In the genomic region with DNA sequence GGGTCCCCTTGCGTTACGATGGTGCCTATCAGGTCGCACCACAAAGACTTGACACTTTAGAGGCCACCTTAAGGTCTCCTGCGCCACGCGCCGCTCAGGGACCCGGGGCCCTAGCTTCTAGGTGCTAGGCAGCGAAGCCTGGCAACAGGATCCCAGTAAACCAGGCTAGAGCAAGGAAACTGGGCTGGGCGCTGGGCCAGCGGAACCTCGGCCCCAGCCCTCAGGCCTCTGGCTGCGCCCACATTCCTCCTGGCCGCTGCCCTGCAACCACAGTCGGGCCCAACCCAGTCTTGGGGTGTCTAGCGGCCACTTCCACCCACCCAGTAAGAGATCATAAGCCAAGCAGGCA, we compare ENCODE assay signal across 8 mouse cellular contexts. TPM values are rescaled to one million over a fixed set of nuclear protein-coding genes. Genes with fewer than 3 reads are reported as not detected.
DNase-seq lines count a peak whose midpoint lies in the region; ATAC-seq lines count a peak whose summit lies in the region.

No protein-coding gene starts in this region.

- DNase-seq in adrenal gland, postnatal 36 days, result peak; percentile 71 to 80
- no peak for DNase-seq in adrenal gland, adult 8-10 months
- DNase-seq in 3134 (ENCODE audit: extremely low read depth, insufficient read length, low spot score), result peak; percentile 93
- DNase-seq in hindbrain, embryonic 14.5 days (ENCODE audit: low spot score), result peak; percentile 60
- no peak for DNase-seq in liver, embryonic 11.5 days (ENCODE audit: low spot score)
- DNase-seq in spleen, postnatal 4 days (ENCODE audit: low spot score in 2 of 2), result no peak

- H3K9me3 ChIP-seq in embryonic facial prominence, embryonic 12.5 days, result no peaks in the 10 kb centered on the region
- H3K9me3 ChIP-seq in hindbrain, embryonic 14.5 days (ENCODE audit: control insufficient read depth, low read length), result no peaks in the 10 kb centered on the region
- H3K9me3 ChIP-seq in liver, embryonic 11.5 days (ENCODE audit: control insufficient read depth, low read length), result no peaks in the 10 kb centered on the region
- no peaks in the 10 kb centered on the region for H3K9me3 ChIP-seq in midbrain, embryonic 16.5 days (replicated peaks; ENCODE audit: control insufficient read depth, low read length, poor library complexity, severe bottlenecking)

- 3% methylated on average over 16 of the region's 16 CpGs for WGBS in embryonic facial prominence, embryonic 12.5 days
- 2% methylated on average over 16 of the region's 16 CpGs for WGBS in hindbrain, embryonic 14.5 days
- 6% methylated on average over 16 of the region's 16 CpGs for WGBS in liver, embryonic 11.5 days
- 2% methylated on average over 16 of the region's 16 CpGs for WGBS in midbrain, embryonic 16.5 days

- peaks cover 28% of the 10 kb centered on the region for H3K4me1 ChIP-seq in embryonic facial prominence, embryonic 12.5 days
- peaks cover 25% of the 10 kb centered on the region for H3K4me1 ChIP-seq in hindbrain, embryonic 14.5 days (replicated peaks; ENCODE audit: control insufficient read depth, insufficient read depth, low read length)
- peaks cover 59% of the 10 kb centered on the region for H3K4me1 ChIP-seq in liver, embryonic 11.5 days (replicated peaks; ENCODE audit: control insufficient read depth, insufficient read depth, low read length)
- H3K4me1 ChIP-seq in midbrain, embryonic 16.5 days (ENCODE audit: control insufficient read depth, insufficient read depth, low read length), result peaks cover 30% of the 10 kb centered on the region

- peak overlapping the region; percentile 99; the same call in 1 of the 2 replicates for H3K9ac ChIP-seq in embryonic facial prominence, embryonic 12.5 days
- H3K9ac ChIP-seq in hindbrain, embryonic 14.5 days, result peak overlapping the region; percentile 100
- peak overlapping the region; percentile 99 for H3K9ac ChIP-seq in liver, embryonic 11.5 days (ENCODE audit: low read depth, low read length)
- H3K9ac ChIP-seq in midbrain, embryonic 16.5 days (ENCODE audit: low read depth, low read length), result peak overlapping the region; percentile 99

- H3K4me3 ChIP-seq in embryonic facial prominence, embryonic 12.5 days, result peak overlapping the region; percentile 99
- peak overlapping the region; percentile 96 for H3K4me3 ChIP-seq in hindbrain, embryonic 14.5 days (replicated peaks; ENCODE audit: low read length)
- H3K4me3 ChIP-seq in liver, embryonic 11.5 days (ENCODE audit: low read depth, low read length), result peak overlapping the region; percentile 98
- peak overlapping the region; percentile 98 for H3K4me3 ChIP-seq in midbrain, embryonic 16.5 days (ENCODE audit: low read depth, low read length)

- peaks cover 22% of the 10 kb centered on the region for H3K36me3 ChIP-seq in embryonic facial prominence, embryonic 12.5 days
- peaks cover 19% of the 10 kb centered on the region for H3K36me3 ChIP-seq in hindbrain, embryonic 14.5 days (replicated peaks; ENCODE audit: control insufficient read depth, insufficient read depth)
- peaks cover 15% of the 10 kb centered on the region for H3K36me3 ChIP-seq in liver, embryonic 11.5 days (ENCODE audit: control insufficient read depth, insufficient read depth, low read length)
- H3K36me3 ChIP-seq in midbrain, embryonic 16.5 days (ENCODE audit: control insufficient read depth, insufficient read depth, low read length), result peaks cover 6% of the 10 kb centered on the region

- H3K27ac ChIP-seq in embryonic facial prominence, embryonic 12.5 days, result peak overlapping the region; percentile 100
- peak overlapping the region; percentile 97 for H3K27ac ChIP-seq in hindbrain, embryonic 14.5 days
- H3K27ac ChIP-seq in liver, embryonic 11.5 days (ENCODE audit: low read depth, low read length), result peak overlapping the region; percentile 92
- peak overlapping the region; percentile 96 for H3K27ac ChIP-seq in midbrain, embryonic 16.5 days (ENCODE audit: low read length)

- peak overlapping the region; percentile 76 for H3K4me2 ChIP-seq in embryonic facial prominence, embryonic 12.5 days (replicated peaks)
- H3K4me2 ChIP-seq in hindbrain, embryonic 14.5 days (replicated peaks), result peak overlapping the region; percentile 79
- H3K4me2 ChIP-seq in liver, embryonic 11.5 days, result peak overlapping the region; percentile 97
- H3K4me2 ChIP-seq in midbrain, embryonic 16.5 days (ENCODE audit: low read length), result peak overlapping the region; percentile 67

- H3K27me3 ChIP-seq in embryonic facial prominence, embryonic 12.5 days, result no peaks in the 10 kb centered on the region
- no peaks in the 10 kb centered on the region for H3K27me3 ChIP-seq in hindbrain, embryonic 14.5 days (ENCODE audit: control insufficient read depth, insufficient read depth, low read length)
- H3K27me3 ChIP-seq in liver, embryonic 11.5 days (replicated peaks; ENCODE audit: control insufficient read depth, insufficient read depth, low read length), result no peaks in the 10 kb centered on the region
- H3K27me3 ChIP-seq in midbrain, embryonic 16.5 days (ENCODE audit: control insufficient read depth, insufficient read depth, low read depth, low read length), result no peaks in the 10 kb centered on the region

- 0 out of 2 replicates have a peak, but pooled peaks have one; percentile 5 for ATAC-seq in embryonic facial prominence, embryonic 12.5 days (ENCODE audit: insufficient number of reproducible peaks, insufficient read depth, low FRiP score, low TSS enrichment)
- peak; percentile 29; the same call in 1 of the 2 replicates for ATAC-seq in hindbrain, embryonic 14.5 days (ENCODE audit: low FRiP score)
- ATAC-seq in liver, embryonic 11.5 days (replicated peaks; ENCODE audit: low FRiP score), result peak; percentile 17
- peak; percentile 47 for ATAC-seq in midbrain, embryonic 16.5 days

RNA-seq across cellular contexts. Expression of a gene that starts 0.3 kb away (rescaled TPM):
- 10 to 100 TPM; 24.8 to 38.0 TPM for total RNA-seq in adrenal gland, postnatal 36 days (2021)
- total RNA-seq in adrenal gland, adult 8-10 months (2022), result 10 to 100 TPM; 18.0 to 31.3 (median 22.8) TPM
- 119 and 122 TPM in 2 replicates for polyA plus RNA-seq in embryonic facial prominence, embryonic 12.5 days (2016; fragmentation: Nextera tagmentation; extraction: Ambion mirVana)
- polyA plus RNA-seq in hindbrain, embryonic 14.5 days (2014; fragmentation: Nextera tagmentation; extraction: Ambion mirVana), result 57.2 and 63.5 TPM in 2 replicates
- 53.8 and 57.6 TPM in 2 replicates for polyA plus RNA-seq in liver, embryonic 11.5 days (2014; fragmentation: Nextera tagmentation; extraction: Ambion mirVana)
- 83.8 and 93.2 TPM in 2 replicates for polyA plus RNA-seq in midbrain, embryonic 16.5 days (2015; fragmentation: Nextera tagmentation; extraction: Ambion mirVana)

RNA-seq across cellular contexts. Expression of a gene that starts 10.7 kb away (rescaled TPM):
- 10 to 100 TPM; 10.5 to 11.3 TPM for total RNA-seq in adrenal gland, postnatal 36 days (2021)
- total RNA-seq in adrenal gland, adult 8-10 months (2022), result 10 to 100 TPM; 10.7 to 29.6 (median 21.6) TPM
- polyA plus RNA-seq in embryonic facial prominence, embryonic 12.5 days (2016; fragmentation: Nextera tagmentation; extraction: Ambion mirVana), result 17.5 and 18.9 TPM in 2 replicates
- polyA plus RNA-seq in hindbrain, embryonic 14.5 days (2014; fragmentation: Nextera tagmentation; extraction: Ambion mirVana), result 4.6 and 6.0 TPM in 2 replicates
- 13.1 and 14.3 TPM in 2 replicates for polyA plus RNA-seq in liver, embryonic 11.5 days (2014; fragmentation: Nextera tagmentation; extraction: Ambion mirVana)
- polyA plus RNA-seq in midbrain, embryonic 16.5 days (2015; fragmentation: Nextera tagmentation; extraction: Ambion mirVana), result 4.8 and 6.6 TPM in 2 replicates

RNA-seq across cellular contexts. Expression of a gene that starts 10.8 kb away (rescaled TPM):
- 10 to 100 TPM; 41.5 to 88.1 TPM for total RNA-seq in adrenal gland, postnatal 36 days (2021)
- total RNA-seq in adrenal gland, adult 8-10 months (2022), result 10 to 100 TPM; 54.5 to 65.1 (median 61.2) TPM
- 13.5 and 14.2 TPM in 2 replicates for polyA plus RNA-seq in embryonic facial prominence, embryonic 12.5 days (2016; fragmentation: Nextera tagmentation; extraction: Ambion mirVana)
- polyA plus RNA-seq in hindbrain, embryonic 14.5 days (2014; fragmentation: Nextera tagmentation; extraction: Ambion mirVana), result 13.4 and 16.6 TPM in 2 replicates
- 52.5 and 57.5 TPM in 2 replicates for polyA plus RNA-seq in liver, embryonic 11.5 days (2014; fragmentation: Nextera tagmentation; extraction: Ambion mirVana)
- 7.4 and 10.1 TPM in 2 replicates for polyA plus RNA-seq in midbrain, embryonic 16.5 days (2015; fragmentation: Nextera tagmentation; extraction: Ambion mirVana)

RNA-seq across cellular contexts. Expression of a gene that starts 17.6 kb away (rescaled TPM):
- total RNA-seq in adrenal gland, postnatal 36 days (2021), result 1,000 to 10,000 TPM; 1,640 to 1,911 TPM
- 1,000 to 10,000 TPM; 1,361 to 1,741 (median 1,547) TPM for total RNA-seq in adrenal gland, adult 8-10 months (2022)
- polyA plus RNA-seq in embryonic facial prominence, embryonic 12.5 days (2016; fragmentation: Nextera tagmentation; extraction: Ambion mirVana), result 1,221 and 1,230 TPM in 2 replicates
- 880 and 1,029 TPM in 2 replicates for polyA plus RNA-seq in hindbrain, embryonic 14.5 days (2014; fragmentation: Nextera tagmentation; extraction: Ambion mirVana)
- polyA plus RNA-seq in liver, embryonic 11.5 days (2014; fragmentation: Nextera tagmentation; extraction: Ambion mirVana), result 1,588 and 1,766 TPM in 2 replicates
- polyA plus RNA-seq in midbrain, embryonic 16.5 days (2015; fragmentation: Nextera tagmentation; extraction: Ambion mirVana), result 698 and 713 TPM in 2 replicates

RNA-seq across cellular contexts. Expression of a gene that starts 22.5 kb away (rescaled TPM):
- total RNA-seq in adrenal gland, postnatal 36 days (2021), result 10 to 100 TPM; 85.9 to 89.9 TPM
- total RNA-seq in adrenal gland, adult 8-10 months (2022), result 100 to 1,000 TPM in 2 of 4 experiments, 10 to 100 TPM in 2; 72.8 to 116 (median 98.4) TPM
- 164 and 181 TPM in 2 replicates for polyA plus RNA-seq in embryonic facial prominence, embryonic 12.5 days (2016; fragmentation: Nextera tagmentation; extraction: Ambion mirVana)
- polyA plus RNA-seq in hindbrain, embryonic 14.5 days (2014; fragmentation: Nextera tagmentation; extraction: Ambion mirVana), result 46.4 and 53.2 TPM in 2 replicates
- 42.6 and 45.3 TPM in 2 replicates for polyA plus RNA-seq in liver, embryonic 11.5 days (2014; fragmentation: Nextera tagmentation; extraction: Ambion mirVana)
- 49.9 and 55.7 TPM in 2 replicates for polyA plus RNA-seq in midbrain, embryonic 16.5 days (2015; fragmentation: Nextera tagmentation; extraction: Ambion mirVana)

Comparison
In these comparisons a context has a peak if more than half of its experiments do, and no peak if none do; other contexts are left out.
1. DNase-seq: peak in adrenal gland, postnatal 36 days (2 of 2), 3134 (single experiment) and hindbrain, embryonic 14.5 days (single experiment); none in adrenal gland, adult 8-10 months (single experiment), liver, embryonic 11.5 days (single experiment) and spleen, postnatal 4 days (0 of 2).
2. Peak in every context shown above with its lines, with median percentiles within 50 percentile points of each other: ATAC-seq, H3K27ac ChIP-seq, H3K4me2 ChIP-seq, H3K4me3 ChIP-seq and H3K9ac ChIP-seq.